Mouse (Mus musculus): ENCODE data around the gene Rragc. TPM values are rescaled to one million over a fixed set of nuclear protein-coding genes. Genes with fewer than 3 reads are reported as not detected.
A peak's percentile ranks its signal among the peaks of the same experiment; 100 is the strongest.

Gene Rragc
- 43.0 and 50.7 TPM in 2 replicates for total RNA-seq (2014; rRNA removed; ENCODE audit: low replicate concordance)
- polyA plus RNA-seq (2015; fragmentation: Nextera tagmentation; extraction: Ambion mirVana): 30.2 and 34.2 TPM in 2 replicates

DNA sequence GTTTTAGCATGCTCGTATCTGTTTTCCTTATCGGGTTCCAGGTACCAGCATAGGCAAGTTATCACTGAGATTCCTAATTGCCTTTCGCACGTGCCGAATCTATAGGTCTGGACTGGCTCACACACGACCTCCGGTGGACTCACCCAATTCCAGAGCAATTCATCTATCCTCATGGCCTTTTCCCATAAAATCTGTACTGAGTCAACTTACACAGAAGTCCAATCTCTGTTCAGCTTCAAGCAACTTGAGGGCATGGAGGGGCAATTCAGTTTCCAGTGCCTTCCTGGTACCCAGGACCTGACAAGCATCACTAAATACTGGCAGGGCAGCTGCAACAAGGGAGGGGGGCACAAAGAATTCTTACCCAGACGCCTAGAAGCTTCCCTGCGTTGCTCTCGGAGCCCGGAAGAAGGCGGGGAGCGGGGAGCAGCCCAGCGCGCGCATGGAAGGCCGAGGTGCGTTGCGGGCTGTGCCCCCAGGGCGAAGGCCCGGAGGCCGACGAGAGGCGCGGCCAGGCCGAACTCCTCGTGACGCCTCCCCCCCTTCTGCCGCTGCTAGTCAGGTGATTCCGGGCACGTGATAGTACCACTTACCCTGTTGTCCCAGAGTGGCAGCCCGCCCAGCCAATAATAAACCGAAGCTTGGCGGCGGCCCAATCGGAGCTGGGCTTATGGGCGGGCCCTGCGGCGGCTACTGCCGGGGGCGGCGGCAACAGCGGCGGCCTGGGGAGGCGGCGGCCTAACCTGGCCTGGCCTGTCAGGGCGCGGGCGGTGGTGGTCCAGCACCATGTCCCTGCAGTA, at the start of gene Rragc:
Gene Rragc (plus strand): TSS at position 699 of the 800 bp plus-strand sequence.
- H3K4me3 ChIP-seq (ENCODE audit: low read depth, low read length): peak within 1 kb of the TSS; percentile 93
- ATAC-seq (ENCODE audit: insufficient read depth, low read depth): peak; percentile 99
- peak within 1 kb of the TSS; percentile 95 for H3K9ac ChIP-seq (replicated peaks; ENCODE audit: low read depth, low read length)
- no peaks in the 10 kb centered on the region for H3K9me3 ChIP-seq (replicated peaks; ENCODE audit: control insufficient read depth, low read length)
- WGBS: under 1% methylated on average over 46 of the region's 49 CpGs
- peaks cover 29% of the 10 kb centered on the region for H3K36me3 ChIP-seq (replicated peaks; ENCODE audit: control insufficient read depth, insufficient read depth, low read length)
- peaks cover 26% of the 10 kb centered on the region for H3K4me1 ChIP-seq (ENCODE audit: control insufficient read depth, insufficient read depth)
- TF ChIP-seq CTCF (IDR thresholded peaks at IDR 0.05; ENCODE audit: low read depth) (no peak), EP300 (IDR thresholded peaks at IDR 0.05; ENCODE audit: low read depth) (peak; percentile 97)
- H3K27me3 ChIP-seq (ENCODE audit: control insufficient read depth, insufficient read depth, low read length): no peaks in the 10 kb centered on the region
- H3K4me2 ChIP-seq (ENCODE audit: low read depth, low read length): peak within 1 kb of the TSS; percentile 86
- DNase-seq (ENCODE audit: low spot score): peak; percentile 99
- H3K27ac ChIP-seq (ENCODE audit: low read depth): peak within 1 kb of the TSS; percentile 89

GRCm38 (mm10) chr4:123893726-123894125, 23.5 kb upstream of the Rragc start:
- WGBS: 82% methylated on average over 5 of the region's 5 CpGs
- Histone ChIP-seq H3K4me1 (ENCODE audit: control insufficient read depth, insufficient read depth) (no peaks in the 10 kb centered on the region), H3K4me3 (ENCODE audit: low read depth, low read length) (no peak overlapping the region), H3K27me3 (ENCODE audit: control insufficient read depth, insufficient read depth, low read length) (no peaks in the 10 kb centered on the region), H3K4me2 (ENCODE audit: low read depth, low read length) (no peak overlapping the region), H3K36me3 (replicated peaks; ENCODE audit: control insufficient read depth, insufficient read depth, low read length) (no peaks in the 10 kb centered on the region), H3K9ac (replicated peaks; ENCODE audit: low read depth, low read length) (no peak overlapping the region), H3K9me3 (replicated peaks; ENCODE audit: control insufficient read depth, low read length) (no peaks in the 10 kb centered on the region), H3K27ac (ENCODE audit: low read depth) (no peak overlapping the region)
- no peak for ATAC-seq (ENCODE audit: insufficient read depth, low read depth)
- DNase-seq (ENCODE audit: low spot score): no peak
- TF ChIP-seq EP300 (IDR thresholded peaks at IDR 0.05; ENCODE audit: low read depth) (no peak), CTCF (IDR thresholded peaks at IDR 0.05; ENCODE audit: low read depth) (no peak)

GRCm38 (mm10) chr4:123894295-123894694, 23.0 kb upstream of the Rragc start:
- no peak for TF ChIP-seq CTCF (IDR thresholded peaks at IDR 0.05; ENCODE audit: low read depth)
- TF ChIP-seq EP300 (IDR thresholded peaks at IDR 0.05; ENCODE audit: low read depth): no peak
- Histone ChIP-seq H3K27ac (ENCODE audit: low read depth) (no peak overlapping the region), H3K4me1 (ENCODE audit: control insufficient read depth, insufficient read depth) (no peaks in the 10 kb centered on the region), H3K9ac (replicated peaks; ENCODE audit: low read depth, low read length) (no peak overlapping the region), H3K4me2 (ENCODE audit: low read depth, low read length) (no peak overlapping the region), H3K27me3 (ENCODE audit: control insufficient read depth, insufficient read depth, low read length) (no peaks in the 10 kb centered on the region), H3K4me3 (ENCODE audit: low read depth, low read length) (no peak overlapping the region), H3K9me3 (replicated peaks; ENCODE audit: control insufficient read depth, low read length) (no peaks in the 10 kb centered on the region), H3K36me3 (replicated peaks; ENCODE audit: control insufficient read depth, insufficient read depth, low read length) (no peaks in the 10 kb centered on the region)
- DNase-seq (ENCODE audit: low spot score) (no peak), ATAC-seq (ENCODE audit: insufficient read depth, low read depth) (no peak)
- 82% methylated on average over 4 of the region's 4 CpGs for WGBS

DNA sequence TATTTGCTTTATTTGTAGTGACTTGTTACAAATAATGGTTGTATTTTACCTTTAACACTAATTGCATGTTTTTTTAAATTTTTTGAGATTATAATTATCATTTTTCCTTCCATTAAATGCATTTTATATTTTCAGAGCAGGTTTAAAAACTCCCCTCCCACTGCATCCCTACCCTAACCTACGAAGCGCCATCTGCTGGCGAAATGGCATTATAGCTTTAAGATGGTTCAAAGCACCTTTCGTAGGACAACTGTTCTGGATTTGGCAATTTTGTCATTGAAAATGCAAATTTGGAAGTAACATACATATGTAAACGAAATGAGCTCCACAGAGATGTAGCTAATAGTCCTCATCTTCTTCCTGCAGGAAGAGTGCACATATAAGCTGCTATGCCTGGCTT, 18.6 kb upstream of the Rragc start:
- Histone ChIP-seq H3K9me3 (replicated peaks; ENCODE audit: control insufficient read depth, low read length) (no peaks in the 10 kb centered on the region), H3K9ac (replicated peaks; ENCODE audit: low read depth, low read length) (no peak overlapping the region), H3K27me3 (ENCODE audit: control insufficient read depth, insufficient read depth, low read length) (no peaks in the 10 kb centered on the region), H3K27ac (ENCODE audit: low read depth) (no peak overlapping the region), H3K4me1 (ENCODE audit: control insufficient read depth, insufficient read depth) (0 out of 2 replicates have a peak, but pooled peaks cover 1% of the 10 kb centered on the region), H3K36me3 (replicated peaks; ENCODE audit: control insufficient read depth, insufficient read depth, low read length) (no peaks in the 10 kb centered on the region), H3K4me2 (ENCODE audit: low read depth, low read length) (no peak overlapping the region), H3K4me3 (ENCODE audit: low read depth, low read length) (no peak overlapping the region)
- no peak for ATAC-seq (ENCODE audit: insufficient read depth, low read depth)
- TF ChIP-seq CTCF (IDR thresholded peaks at IDR 0.05; ENCODE audit: low read depth): peak; percentile 83
- no peak for TF ChIP-seq EP300 (IDR thresholded peaks at IDR 0.05; ENCODE audit: low read depth)
- no peak for DNase-seq (ENCODE audit: low spot score)
- 12% methylated on average over 5 of the region's 5 CpGs for WGBS

DNA sequence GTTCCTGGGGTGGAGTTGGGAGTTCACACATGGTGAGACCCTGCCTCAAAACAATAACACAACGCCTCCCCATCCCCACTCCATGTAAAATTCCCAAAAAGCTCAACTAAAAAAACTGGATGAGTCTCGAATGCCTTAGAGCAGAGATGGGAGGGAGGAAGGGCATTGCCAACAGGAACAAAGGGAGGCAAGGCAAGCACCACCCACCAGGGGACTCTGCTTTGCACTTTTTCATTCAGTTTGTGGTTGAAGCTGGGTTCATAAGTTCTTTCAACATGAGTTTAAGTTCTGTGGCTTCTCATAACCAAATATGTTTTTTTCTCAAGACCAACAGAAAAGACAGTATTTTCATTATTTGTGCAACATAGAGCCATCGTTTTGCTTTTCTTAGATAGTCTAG, 13.8 kb upstream of the Rragc start:
- H3K4me1 ChIP-seq (ENCODE audit: control insufficient read depth, insufficient read depth): peaks cover 15% of the 10 kb centered on the region
- no peak overlapping the region for H3K4me2 ChIP-seq (ENCODE audit: low read depth, low read length)
- TF ChIP-seq CTCF (IDR thresholded peaks at IDR 0.05; ENCODE audit: low read depth) (no peak), EP300 (IDR thresholded peaks at IDR 0.05; ENCODE audit: low read depth) (no peak)
- H3K36me3 ChIP-seq (replicated peaks; ENCODE audit: control insufficient read depth, insufficient read depth, low read length): no peaks in the 10 kb centered on the region; the same call in 1 of the 2 replicates
- H3K27me3 ChIP-seq (ENCODE audit: control insufficient read depth, insufficient read depth, low read length): no peaks in the 10 kb centered on the region
- H3K9ac ChIP-seq (replicated peaks; ENCODE audit: low read depth, low read length): no peak overlapping the region
- ATAC-seq (ENCODE audit: insufficient read depth, low read depth): no peak
- no peak overlapping the region for H3K4me3 ChIP-seq (ENCODE audit: low read depth, low read length)
- DNase-seq (ENCODE audit: low spot score): no peak
- no peak overlapping the region; the same call in 1 of the 2 replicates for H3K27ac ChIP-seq (ENCODE audit: low read depth)
- H3K9me3 ChIP-seq (replicated peaks; ENCODE audit: control insufficient read depth, low read length): no peaks in the 10 kb centered on the region
- WGBS: 71% methylated on average over 3 of the region's 3 CpGs

Data from heart, postnatal 0 days (tissue).